Mouse (Mus musculus) G1E (cell line): ENCODE results near the gene Mmaa.

Source experiments
- CTCF ChIP-seq: IDR thresholded peaks from 2 replicates; pipeline ENCODE4 v1.5.1; 2012; ENCODE audit warnings: low read depth, low read length, inconsistent platforms, mixed read lengths
- GATA1 ChIP-seq: IDR thresholded peaks from 2 replicates; pipeline ENCODE4 v1.6.1; 2012; ENCODE audit warnings: borderline replicate concordance, low read length, inconsistent platforms, mixed read lengths
- TAL1 ChIP-seq: conservative IDR thresholded peaks from 2 replicates; pipeline ENCODE4 v1.6.1; 2012; ENCODE audit warnings: low read depth, low read length, inconsistent platforms, mixed read lengths

DNA sequence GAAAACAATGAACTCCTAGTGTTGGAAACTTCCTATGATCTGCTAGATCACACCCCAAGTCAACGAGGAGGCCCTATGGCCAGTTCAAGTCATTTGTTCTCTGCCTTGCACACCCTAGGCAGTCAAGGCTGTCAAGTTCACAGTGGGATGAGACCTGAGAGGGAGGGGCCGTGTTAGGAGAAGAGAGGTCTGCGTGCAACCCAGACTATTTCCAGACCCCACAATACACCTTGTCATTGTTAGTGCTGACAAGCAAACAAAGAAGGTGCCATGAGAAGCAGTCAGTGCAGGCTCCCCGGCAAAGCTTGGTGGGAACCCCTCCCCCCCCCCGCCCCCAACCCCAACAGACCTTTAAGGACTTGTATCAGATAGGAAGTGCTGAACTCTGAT is 72.0 kb downstream of the Mmaa start:
- TF ChIP-seq CTCF (no peak), TAL1 (no peak), GATA1 (no peak)
